Mouse (Mus musculus): ENCODE results near the gene Ptprf.

Ptprf gene

DNA sequence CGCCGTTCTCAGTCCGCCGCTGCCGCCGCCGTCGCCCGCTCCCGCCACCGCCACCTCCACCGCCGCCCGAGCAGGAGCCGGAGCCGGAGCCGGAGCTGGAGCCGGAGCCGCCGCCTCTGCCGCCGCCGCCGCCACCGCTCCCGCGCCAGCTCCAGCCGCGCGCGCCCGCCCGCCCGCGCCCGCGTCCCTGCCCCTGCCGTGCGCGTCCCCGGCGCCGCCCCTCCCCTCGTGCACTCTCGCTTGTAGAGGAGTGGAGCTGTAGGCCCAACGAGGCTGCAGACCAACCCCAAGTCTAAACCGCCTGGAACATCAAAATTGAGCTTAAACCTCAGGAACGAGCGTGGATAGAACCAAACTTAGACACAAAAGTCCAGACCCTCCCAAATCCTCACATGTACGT is at the start of gene Ptprf:
Gene Ptprf (minus strand): TSS at position 175 of the 400 bp plus-strand sequence.
- peak; percentile 55 for DNase-seq (ENCODE audit: low read depth)

DNA sequence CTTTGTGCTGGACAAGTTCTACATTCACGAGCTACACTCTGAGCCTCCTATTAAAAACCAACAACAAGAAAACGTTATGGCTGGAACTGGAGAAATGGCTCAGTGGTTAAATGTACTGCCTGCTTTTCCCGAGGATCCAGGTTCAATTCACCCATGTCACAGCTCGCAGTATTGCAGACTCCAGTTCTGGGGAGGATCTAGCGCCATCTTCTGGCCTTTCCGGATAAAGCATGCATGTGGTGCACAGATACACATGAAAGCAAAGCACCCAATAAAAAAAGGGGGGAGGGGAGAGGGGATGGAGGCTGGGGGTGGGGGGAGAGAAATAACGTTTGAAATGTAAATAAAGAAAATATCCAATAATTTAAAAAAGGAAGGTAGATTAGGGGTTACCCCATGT is 45.5 kb upstream of the Ptprf start:
- DNase-seq (ENCODE audit: low read depth) = peak; percentile 58

DNA sequence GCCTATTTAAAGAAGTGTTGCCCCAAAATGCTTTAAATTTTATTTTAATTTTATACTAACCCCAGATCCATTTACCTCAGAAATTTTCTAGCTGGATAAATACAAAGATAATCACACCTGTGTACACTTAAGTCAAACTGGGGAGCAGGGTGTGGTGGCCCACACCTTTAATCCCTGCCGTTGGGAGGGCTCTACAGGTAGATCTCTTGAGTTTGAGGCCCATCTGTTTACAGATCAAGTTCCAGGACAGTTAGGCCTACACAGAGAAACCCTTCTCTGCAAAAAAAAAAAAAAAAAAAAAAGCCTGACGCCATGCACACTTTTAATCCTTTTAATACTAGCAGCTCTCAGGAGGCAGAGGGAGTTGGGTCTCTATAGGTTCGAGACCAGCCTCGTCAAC is 44.8 kb upstream of the Ptprf start:
- DNase-seq (ENCODE audit: low read depth) = no peak

DNA sequence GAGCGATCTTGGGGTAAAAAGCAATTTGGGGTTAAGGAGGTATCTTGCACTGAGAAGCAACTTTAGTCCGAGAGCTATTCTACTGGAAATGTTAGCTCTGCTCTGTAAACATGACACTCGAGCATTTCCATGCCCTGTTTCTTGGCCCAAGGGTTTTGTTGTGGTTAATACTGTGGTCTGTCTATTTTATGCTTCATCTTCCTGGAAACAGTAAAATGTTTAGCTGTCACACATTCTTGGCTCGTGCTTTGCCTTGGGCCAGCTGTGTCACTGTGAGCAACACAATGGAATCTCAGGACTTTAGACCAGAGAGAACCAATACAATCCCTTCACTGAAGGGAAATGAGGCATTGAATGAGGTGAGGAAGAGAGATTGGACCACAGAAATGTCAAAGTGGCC is 40.6 kb upstream of the Ptprf start:
- DNase-seq (ENCODE audit: low read depth) = no peak

DNA sequence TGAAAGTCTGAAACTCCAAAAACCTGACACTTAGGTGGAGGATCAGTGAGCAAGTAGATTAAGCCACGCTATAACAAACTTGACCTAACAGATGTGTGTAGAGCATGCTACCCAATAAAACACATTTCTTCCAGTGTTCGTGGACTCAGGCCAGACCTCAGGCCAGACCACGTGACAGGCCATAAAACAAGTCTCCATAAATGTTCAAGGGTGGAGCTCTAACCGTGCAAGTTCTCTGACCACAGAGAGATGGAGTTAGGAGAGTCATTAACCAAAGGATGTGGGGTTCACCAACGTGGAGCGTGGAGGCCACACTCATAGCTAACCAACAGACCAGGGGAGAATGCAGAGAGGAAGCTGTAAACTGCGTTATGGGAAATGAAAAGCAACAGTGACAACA is 35.3 kb upstream of the Ptprf start:
- no peak for DNase-seq (ENCODE audit: low read depth)

DNA sequence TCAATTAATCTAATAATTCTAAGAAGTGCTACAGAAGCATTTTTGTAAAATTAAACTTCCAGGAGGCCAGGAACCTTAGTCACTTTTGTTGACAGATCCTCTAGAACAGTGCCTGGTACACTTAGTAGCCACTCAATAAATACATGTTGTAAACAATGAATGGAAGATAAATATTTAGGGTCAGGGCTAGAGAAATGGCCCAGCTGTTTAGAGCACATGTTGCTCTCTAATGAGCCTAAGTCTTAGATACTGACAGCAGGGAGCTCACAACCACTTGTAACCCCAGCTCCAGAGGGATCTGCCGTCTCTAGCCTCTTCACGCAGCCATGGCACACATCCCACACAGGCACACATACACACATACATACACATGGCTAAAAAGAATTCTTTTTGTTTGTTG is 29.4 kb upstream of the Ptprf start:
- no peak for DNase-seq (ENCODE audit: low read depth)

DNA sequence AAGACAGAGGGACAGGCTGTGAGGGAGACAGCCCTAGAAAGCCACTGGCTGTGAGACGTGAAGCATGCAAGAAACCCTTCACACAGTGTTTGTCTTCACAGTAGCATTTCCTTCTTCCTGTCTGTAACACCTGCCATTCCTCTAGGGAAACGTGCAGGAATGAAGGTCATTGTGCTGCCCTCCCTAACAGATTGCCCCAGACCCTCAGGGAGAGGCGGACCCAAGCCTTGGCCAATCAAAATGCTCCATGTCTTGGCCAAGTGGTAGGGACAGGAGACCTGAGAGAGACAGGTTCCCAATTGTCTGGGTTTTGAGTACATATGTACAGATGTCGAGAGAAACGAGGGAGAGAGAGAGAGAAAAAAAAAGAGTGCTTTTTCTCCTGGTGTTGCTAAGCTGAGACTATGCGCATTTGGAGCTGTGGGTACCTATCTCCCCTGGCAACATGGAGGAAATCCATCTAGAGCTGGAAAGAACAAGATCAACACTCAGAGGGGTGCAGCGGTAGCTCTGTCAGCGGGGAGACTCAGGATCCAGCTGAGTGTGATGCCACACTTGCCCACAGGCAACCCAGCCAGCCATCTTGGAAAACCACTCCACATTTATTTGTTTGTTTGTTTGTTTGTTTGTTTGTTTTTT is 28.6 kb upstream of the Ptprf start:
- no peak for DNase-seq (ENCODE audit: low read depth)

DNA sequence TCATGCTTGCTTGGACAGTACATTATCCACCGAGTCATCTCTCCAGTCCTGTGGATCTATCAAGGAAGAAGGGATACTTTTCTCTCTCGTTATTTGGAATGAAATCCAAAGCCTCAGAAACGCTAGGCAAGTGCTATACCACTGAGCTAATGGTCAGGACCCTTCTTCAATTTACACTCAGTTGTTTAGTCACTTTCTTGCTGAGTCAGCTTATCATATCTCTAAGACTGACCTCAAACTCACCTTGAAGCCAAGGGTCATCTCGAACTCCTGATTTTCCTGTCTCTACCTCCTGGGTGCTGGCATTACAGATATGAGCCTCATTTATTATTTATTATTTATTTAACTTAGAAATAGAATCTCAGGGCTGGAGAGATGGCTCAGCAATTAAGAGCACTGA is 25.5 kb upstream of the Ptprf start:
- DNase-seq (ENCODE audit: low read depth) = no peak

DNA sequence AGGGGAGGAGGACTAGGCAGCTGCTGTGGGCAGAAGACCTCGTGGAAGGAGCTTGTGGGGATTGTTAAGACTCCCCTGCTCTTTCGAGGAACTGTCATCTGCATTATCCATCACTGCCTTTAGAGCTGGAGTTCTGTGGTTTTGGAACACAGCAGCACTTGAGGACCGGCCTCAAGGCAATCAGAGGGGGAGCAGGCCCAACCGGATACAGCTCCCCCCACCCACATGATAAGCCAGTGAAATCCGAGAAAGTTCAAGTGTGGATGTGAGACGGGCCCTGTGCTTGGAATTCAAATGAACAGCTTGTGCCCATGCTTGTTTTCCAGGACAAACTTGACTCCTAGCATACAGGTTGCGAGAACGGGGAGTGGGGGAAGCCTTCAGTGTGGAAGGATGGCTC is 24.1 kb upstream of the Ptprf start:
- DNase-seq (ENCODE audit: low read depth) = no peak

DNA sequence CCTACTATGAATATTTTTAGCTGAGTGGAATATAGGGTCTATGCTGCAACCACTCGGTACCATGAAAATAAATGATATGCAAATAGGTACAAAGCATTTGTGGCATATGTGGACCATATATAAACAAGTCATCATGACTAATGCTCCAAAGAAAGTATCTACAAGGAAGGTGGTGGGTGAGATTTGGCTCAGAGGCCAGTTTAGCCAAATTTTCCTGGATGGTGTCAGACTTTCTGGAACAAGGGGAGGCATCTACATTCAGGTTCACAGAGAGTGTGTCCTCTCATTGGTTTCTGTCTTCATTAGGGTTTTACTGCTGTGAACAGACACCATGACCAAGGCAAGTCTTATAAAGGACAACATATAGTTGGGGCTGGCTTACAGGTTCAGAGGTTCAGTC is 19.3 kb upstream of the Ptprf start:
- DNase-seq (ENCODE audit: low read depth) = no peak

DNA sequence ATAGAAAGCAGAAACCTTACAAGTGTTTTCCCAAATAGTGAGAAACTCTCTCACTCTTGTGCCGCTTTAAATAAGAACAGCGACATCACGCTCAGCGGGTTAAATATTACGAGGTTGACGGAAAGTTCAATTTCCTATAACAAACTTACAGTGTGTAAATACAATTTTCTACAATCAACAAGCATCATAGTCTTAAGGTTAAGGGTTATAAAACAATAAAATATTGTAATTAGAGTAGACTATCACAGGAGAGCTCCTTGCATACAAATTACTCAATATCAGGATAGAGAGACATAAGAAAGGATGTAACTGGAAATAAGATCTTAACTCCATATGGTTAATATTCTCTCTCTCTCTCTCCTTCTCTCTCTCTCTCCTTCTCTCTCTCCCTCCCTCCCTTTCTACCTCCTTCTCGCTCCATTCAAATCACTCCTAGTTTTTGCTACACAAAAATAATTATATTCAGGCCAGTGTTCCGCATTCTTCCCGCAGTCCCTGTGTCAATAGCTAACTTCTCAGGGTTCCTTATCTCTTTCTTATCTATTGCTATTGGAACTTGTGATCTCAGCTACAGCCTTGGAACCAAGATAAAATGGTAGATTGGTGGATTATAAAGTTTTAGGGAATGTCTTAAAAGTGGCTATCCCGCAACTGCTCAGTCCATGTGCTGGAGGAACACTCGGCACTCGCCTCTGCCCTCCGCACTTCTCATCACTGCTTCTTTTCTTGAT is 16.5 kb upstream of the Ptprf start:
- DNase-seq (ENCODE audit: low read depth) = no peak

DNA sequence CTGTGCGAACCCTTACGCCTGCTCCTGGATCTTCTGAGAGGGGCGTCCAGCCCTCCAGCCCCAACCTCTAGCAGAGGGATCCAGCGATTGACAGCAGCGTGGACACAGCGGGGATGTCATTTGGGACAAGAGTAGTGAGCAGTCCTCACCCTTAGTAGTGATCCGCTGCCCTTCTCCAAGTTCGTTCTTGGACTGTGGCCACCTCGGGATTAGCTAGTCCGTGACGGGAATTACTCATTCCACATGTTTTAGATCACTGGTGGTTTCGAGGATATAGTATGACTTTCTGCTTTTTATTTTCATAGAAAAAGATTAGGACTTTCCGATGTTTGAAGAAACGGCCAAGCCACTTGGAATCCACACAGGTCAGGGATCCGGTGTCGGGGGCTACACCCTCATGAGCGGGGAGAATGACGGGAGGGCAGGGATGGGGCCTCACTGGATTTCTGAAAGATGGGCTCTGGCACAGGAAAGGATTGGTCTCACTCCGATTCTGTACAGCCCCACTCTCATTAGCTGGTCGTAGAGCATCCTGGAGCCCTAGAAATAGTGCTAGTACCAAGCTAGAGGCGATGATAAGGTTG is 15.0 kb upstream of the Ptprf start:
- no peak for DNase-seq (ENCODE audit: low read depth)

DNA sequence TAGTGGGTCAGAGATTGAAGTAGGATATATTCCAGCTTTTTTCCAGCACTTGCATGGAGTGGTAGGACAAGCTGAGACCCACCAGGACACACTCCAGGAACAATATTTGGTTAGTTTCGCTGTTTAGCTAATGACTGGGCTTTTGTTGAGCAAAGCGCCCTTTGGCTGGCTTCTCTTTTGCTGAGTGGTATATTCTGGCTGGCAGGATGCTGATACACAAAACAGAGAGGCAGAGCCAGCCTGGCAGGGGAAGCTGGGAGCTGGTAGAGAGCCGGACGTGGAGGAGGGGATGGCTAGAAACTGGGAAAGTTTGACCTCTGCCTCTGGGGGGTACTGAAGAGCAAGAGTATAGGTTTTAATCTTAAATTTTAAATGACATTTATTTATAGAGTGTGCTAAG is 13.8 kb upstream of the Ptprf start:
- DNase-seq (ENCODE audit: low read depth) = no peak

DNA sequence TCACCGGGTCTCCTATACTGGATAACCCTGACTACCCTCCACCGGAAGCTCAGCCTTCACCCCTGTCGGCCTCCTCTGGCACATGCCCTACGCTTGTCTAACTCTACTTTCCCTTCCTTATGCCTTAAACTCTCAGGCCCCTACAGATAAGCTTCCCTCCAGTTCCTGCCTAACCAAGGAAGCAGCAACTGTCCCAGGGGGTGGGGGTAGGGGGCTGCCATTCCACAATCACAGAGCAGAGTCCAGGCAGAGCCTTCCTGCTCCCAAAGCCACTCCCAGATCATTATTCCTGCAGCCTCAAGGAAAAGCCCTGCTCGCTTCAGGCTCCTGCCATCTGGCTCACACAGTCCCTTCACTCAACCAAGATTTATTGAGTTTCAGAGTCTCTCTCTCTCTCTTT is 6.6 kb upstream of the Ptprf start:
- no peak for DNase-seq (ENCODE audit: low read depth)

DNA sequence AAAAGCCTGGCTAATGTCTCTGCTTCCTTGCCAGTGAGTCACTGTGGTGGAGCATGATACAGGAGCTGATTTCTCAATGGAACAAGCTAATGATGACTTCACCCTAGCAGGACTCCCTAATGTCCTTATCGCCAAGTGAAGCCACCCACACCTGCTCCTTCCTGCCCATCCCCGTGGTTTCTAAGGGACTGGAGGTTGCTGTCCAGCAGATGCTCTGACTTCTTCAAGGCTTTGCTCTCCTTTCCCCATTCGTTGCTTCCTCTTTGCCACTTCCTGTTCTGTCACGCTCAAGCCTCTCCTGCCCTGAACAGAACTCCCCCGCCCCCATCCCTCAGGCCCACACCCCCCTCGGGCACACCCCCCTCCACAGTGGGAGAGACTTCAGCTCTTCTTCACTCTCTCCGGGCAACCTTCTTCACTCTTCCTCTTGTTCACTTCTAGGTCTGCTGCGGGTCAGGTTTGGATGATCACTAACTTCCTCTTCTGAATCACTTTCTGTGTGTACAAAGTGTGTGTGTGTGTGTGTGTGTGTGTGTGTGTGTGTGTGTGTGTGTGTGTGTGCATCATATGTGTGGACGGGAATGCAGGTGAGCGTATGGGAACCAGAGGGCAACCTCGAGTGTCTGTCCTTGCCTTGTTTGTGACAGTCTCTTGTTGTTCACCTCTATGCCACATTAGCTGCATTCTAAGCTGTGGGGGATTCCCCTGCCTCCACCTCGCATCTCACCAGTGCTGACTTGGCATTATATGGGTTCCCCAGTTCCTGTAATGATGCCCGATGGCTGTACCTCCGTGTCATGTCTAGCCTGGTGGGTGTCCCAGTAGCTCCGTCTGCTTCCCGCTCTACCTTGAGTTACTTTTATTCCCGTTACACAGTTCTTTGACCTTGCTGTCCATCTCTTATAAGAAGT is 4.7 kb upstream of the Ptprf start:
- peak; percentile 57 for DNase-seq (ENCODE audit: low read depth)

DNA sequence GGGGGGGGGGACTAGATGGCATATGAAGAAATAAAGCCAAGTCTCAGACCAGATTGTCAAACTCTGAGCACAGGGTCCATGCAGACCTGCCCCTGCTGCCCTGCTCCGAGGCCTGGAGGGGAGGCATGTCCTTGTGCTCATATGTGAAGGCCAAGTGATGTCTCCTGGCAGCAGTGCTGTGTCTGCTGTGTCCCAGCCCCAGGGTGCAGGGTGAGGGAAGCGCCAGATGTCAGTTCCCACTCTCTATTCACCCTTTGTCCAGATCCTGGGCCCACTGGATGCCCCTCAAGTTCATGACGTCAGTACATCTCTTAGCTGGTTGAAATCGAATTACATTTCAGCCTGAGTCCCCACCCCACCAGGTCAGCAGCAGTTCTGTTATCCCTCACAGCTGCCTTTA is 3.6 kb upstream of the Ptprf start:
- peak; percentile 14 for DNase-seq (ENCODE audit: low read depth)

DNA sequence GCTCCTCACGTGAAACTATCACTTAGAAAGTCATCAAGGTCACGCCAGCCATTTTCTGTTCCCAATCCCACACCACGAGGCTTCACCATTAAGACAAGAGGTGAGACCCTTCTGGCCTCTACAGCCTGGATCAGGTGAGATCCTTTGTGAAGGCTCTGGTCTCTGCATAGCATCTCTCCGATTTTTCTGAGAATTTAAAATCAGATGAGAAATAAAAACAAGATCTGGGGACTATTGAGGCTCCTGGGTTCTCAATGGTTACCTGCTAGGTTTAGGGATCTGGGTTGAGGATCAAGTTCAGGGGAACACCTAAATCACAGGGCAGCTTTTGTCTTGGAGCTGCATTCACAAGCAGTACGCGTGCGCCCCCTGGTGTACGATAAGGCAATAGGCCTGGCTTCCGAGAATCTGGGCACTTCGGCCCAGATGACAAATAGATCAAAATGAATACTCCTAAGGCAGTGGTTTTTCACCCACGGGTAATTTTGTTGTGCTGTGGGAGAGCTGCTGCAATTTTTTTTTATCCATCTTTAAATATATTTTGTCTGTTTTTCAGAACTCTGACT is 1.6 kb upstream of the Ptprf start:
- peak; percentile 90 for DNase-seq (ENCODE audit: low read depth)

DNA sequence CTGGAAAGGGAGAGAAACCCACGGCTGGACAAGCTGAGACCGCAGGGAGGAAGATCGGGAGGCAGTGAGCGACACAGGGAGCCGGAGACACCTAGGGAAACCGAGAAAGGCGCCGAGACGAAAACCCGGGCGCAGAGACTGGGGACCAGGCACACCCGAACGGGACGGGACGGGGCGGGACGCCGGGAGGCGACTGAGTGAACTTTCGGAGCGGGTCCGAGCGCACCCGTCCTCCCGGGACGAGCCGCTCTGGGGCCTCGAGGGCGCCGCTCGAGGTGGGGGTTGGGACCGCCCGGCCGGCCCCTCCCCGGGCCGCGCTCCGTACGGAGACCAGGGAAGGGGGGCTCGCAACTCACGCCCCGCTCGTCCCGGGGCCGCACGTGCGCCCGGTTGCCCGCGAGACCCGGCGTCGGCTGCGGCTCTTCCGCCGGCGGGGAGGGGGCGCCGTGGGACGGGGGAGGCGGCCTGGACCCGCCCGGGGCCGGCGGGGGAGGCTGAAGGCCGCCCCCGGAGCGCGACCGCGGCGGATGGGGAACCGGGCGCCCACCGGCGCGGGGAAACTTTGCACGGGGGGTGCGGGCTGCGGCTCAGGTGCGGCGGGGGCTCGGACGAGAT is 682 bp downstream of the Ptprf start:
- DNase-seq (ENCODE audit: low read depth) = peak; percentile 40

DNA sequence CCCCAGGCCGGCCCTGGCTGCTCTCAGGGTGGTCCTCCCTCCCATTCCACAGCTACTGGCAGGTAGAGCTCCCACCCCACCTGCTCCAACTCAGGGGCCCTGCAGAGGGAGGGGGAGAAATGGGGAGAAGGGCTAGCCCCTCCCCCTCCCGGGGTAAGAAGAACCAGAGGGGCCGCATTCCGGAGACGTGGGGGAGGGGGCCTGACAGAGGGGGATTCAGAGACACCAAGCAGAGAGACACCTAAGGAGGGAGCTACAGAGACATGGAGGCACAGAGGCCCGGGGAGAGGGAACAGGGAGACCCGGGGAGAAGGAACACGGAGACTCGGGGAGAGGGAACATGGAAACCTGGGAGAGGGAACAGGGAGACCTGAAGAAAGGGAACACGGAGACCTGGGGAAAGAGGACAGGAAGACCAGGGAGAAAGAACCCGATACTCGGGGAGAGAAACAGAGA is 1.2 kb downstream of the Ptprf start:
- DNase-seq (ENCODE audit: low read depth) = no peak

DNA sequence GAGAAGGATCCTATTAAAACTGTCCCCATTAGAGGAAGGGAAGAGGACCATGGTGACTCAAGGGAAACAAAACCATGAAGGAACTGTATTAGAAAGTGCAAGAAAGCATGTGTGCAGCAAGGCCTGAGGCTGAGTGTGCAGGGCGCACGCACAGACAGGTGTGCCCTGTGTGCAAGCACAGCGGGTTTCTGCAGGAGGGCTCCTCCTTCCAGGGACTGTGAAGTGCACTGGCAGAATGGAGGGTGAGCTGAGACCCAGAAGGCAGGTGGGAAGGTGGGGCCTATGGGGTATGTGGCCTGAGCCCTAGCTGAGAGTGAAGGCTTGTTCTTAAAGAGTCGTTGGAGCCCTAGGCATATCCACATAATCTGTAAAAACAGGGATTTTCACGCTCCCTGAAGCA is 1.9 kb downstream of the Ptprf start:
- no peak for DNase-seq (ENCODE audit: low read depth)

DNA sequence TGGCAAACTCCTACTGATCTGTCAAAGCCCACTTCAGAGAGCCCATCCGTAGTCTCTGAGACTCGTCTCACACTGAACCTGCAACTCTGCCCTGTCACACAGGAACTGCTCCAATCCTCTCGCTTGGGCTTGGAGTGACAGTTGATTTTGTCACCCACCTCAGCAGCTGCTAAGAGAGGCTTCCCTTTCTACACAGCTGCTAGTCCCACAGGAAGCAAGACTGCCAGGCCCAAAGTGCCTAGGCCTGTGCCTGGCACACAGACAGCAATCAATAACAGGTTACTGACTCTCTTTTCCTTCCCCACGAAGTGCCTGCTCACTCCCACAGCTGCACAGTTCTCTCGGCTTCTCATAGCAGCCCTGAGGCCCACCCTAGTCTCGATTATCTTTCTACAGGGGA is 2.7 kb downstream of the Ptprf start:
- no peak for DNase-seq (ENCODE audit: low read depth)

DNA sequence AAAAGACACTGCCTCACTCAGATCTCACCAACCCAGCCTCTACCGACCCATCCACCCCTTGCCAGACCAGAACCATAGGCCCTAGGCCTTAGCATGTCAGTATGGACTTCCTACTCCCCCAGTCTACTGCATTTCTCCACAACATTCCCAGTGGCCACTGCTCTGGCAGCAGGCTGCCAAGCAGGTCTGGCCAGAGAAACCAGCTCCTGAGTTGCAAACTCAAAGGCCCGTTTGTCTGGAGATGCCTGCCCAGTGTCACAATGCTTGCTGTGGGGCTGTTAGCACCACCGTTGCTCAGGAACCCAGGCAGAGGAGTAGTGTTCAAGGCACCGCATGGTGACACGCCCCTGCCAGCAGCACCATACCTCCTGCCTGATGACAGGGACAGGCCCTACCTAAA is 5.0 kb downstream of the Ptprf start:
- no peak for DNase-seq (ENCODE audit: low read depth)
